Mouse (Mus musculus) C2C12 (cell line): ENCODE data around the gene Rplp2.

Source experiments
- CTCF ChIP-seq: IDR thresholded peaks from one replicate; pipeline ENCODE4 v1.5.1; 2011; ENCODE audit not compliant: control insufficient read depth, insufficient read depth, insufficient read length
- FOSL1 ChIP-seq: IDR thresholded peaks from one replicate; pipeline ENCODE4 v1.8.0; 2011; ENCODE audit warnings: mild to moderate bottlenecking, low read length; ENCODE audit not compliant: poor library complexity, insufficient read depth, severe bottlenecking
- MAX ChIP-seq: IDR thresholded peaks from one replicate; pipeline ENCODE4 v1.6.1; 2011; ENCODE audit warnings: mild to moderate bottlenecking, control low read depth
- USF1 ChIP-seq: IDR thresholded peaks from one replicate; pipeline ENCODE4 v1.6.1; 2011; ENCODE audit warnings: low read depth, mild to moderate bottlenecking, control low read depth, moderate library complexity

GRCm38 (mm10) chr7:141456739-141457138, 9.6 kb downstream of the Rplp2 start:
- TF ChIP-seq CTCF (no peak), MAX (peak; percentile 64), USF1 (peak; percentile 81), FOSL1 (no peak)
